Mouse (Mus musculus): ENCODE data around the gene Nfkbib. TPM values are rescaled to one million over a fixed set of nuclear protein-coding genes. Genes with fewer than 3 reads are reported as not detected.

Gene Nfkbib
- polyA plus RNA-seq, 1 experiment = not detected

GRCm38 (mm10) chr7:28780857-28781256, 13.5 kb upstream of the Nfkbib start:
- Histone ChIP-seq H3K4me1 (ENCODE audit: control insufficient read depth, insufficient read depth, low read length) (peaks cover 23% of the 10 kb centered on the region), H3K27ac (ENCODE audit: insufficient read depth, low read depth, low read length) (peak overlapping the region; percentile 12; the same call in 1 of the 2 replicates), H3K4me3 (ENCODE audit: insufficient read depth, low read depth, low read length) (no peak overlapping the region)
- WGBS = 40% methylated on average over 7 of the region's 7 CpGs
- TF ChIP-seq CTCF (IDR thresholded peaks at IDR 0.05; ENCODE audit: insufficient read depth, low read depth, low read length) = no peak
- no peak for TF ChIP-seq POLR2A (IDR thresholded peaks at IDR 0.05; ENCODE audit: insufficient read depth, low read depth, low read length)

GRCm38 (mm10) chr7:28780067-28780658, 12.9 kb upstream of the Nfkbib start:
- H3K4me3 ChIP-seq (ENCODE audit: insufficient read depth, low read depth, low read length) = no peak overlapping the region
- peak overlapping the region; percentile 17; the same call in 1 of the 2 replicates for H3K27ac ChIP-seq (ENCODE audit: insufficient read depth, low read depth, low read length)
- peaks cover 27% of the 10 kb centered on the region for H3K4me1 ChIP-seq (ENCODE audit: control insufficient read depth, insufficient read depth, low read length)
- TF ChIP-seq CTCF (IDR thresholded peaks at IDR 0.05; ENCODE audit: insufficient read depth, low read depth, low read length) (peak; percentile 50), POLR2A (IDR thresholded peaks at IDR 0.05; ENCODE audit: insufficient read depth, low read depth, low read length) (no peak)
- whole genome bisulfite sequencing = 41% methylated on average over 6 of the region's 6 CpGs

- WGBS = 89% methylated on average over 9 of the region's 9 CpGs
- no peak overlapping the region for H3K27ac ChIP-seq (ENCODE audit: insufficient read depth, low read depth, low read length)
- no peak for TF ChIP-seq CTCF (IDR thresholded peaks at IDR 0.05; ENCODE audit: insufficient read depth, low read depth, low read length)
- no peak for TF ChIP-seq POLR2A (IDR thresholded peaks at IDR 0.05; ENCODE audit: insufficient read depth, low read depth, low read length)
- H3K4me1 ChIP-seq (ENCODE audit: control insufficient read depth, insufficient read depth, low read length) = peaks cover 23% of the 10 kb centered on the region
- no peak overlapping the region for H3K4me3 ChIP-seq (ENCODE audit: insufficient read depth, low read depth, low read length)
These were observed 11.5 kb upstream of the Nfkbib start for GRCm38 (mm10) chr7:28778825-28779224.

GRCm38 (mm10) chr7:28775129-28775528, 7.8 kb upstream of the Nfkbib start:
- Histone ChIP-seq H3K4me3 (ENCODE audit: insufficient read depth, low read depth, low read length) (no peak overlapping the region), H3K4me1 (ENCODE audit: control insufficient read depth, insufficient read depth, low read length) (peaks cover 6% of the 10 kb centered on the region), H3K27ac (ENCODE audit: insufficient read depth, low read depth, low read length) (no peak overlapping the region)
- 69% methylated on average over 7 of the region's 7 CpGs for WGBS
- TF ChIP-seq CTCF (IDR thresholded peaks at IDR 0.05; ENCODE audit: insufficient read depth, low read depth, low read length) (no peak), POLR2A (IDR thresholded peaks at IDR 0.05; ENCODE audit: insufficient read depth, low read depth, low read length) (no peak)

- H3K4me3 ChIP-seq (ENCODE audit: insufficient read depth, low read depth, low read length) = no peak overlapping the region
- WGBS = 49% methylated on average over 12 of the region's 12 CpGs
- peaks cover 6% of the 10 kb centered on the region; the same call in 1 of the 2 replicates for H3K4me1 ChIP-seq (ENCODE audit: control insufficient read depth, insufficient read depth, low read length)
- H3K27ac ChIP-seq (ENCODE audit: insufficient read depth, low read depth, low read length) = no peak overlapping the region
- TF ChIP-seq POLR2A (IDR thresholded peaks at IDR 0.05; ENCODE audit: insufficient read depth, low read depth, low read length) (no peak), CTCF (IDR thresholded peaks at IDR 0.05; ENCODE audit: insufficient read depth, low read depth, low read length) (no peak)
These were observed 6.9 kb upstream of the Nfkbib start for GRCm38 (mm10) chr7:28774164-28774563.

GRCm38 (mm10) chr7:28773163-28773562, 5.9 kb upstream of the Nfkbib start:
- Histone ChIP-seq H3K4me1 (ENCODE audit: control insufficient read depth, insufficient read depth, low read length) (peaks cover 6% of the 10 kb centered on the region; the same call in 1 of the 2 replicates), H3K4me3 (ENCODE audit: insufficient read depth, low read depth, low read length) (no peak overlapping the region), H3K27ac (ENCODE audit: insufficient read depth, low read depth, low read length) (no peak overlapping the region)
- TF ChIP-seq POLR2A (IDR thresholded peaks at IDR 0.05; ENCODE audit: insufficient read depth, low read depth, low read length) = no peak
- TF ChIP-seq CTCF (IDR thresholded peaks at IDR 0.05; ENCODE audit: insufficient read depth, low read depth, low read length) = no peak
- WGBS = 84% methylated on average over 3 of the region's 3 CpGs

- H3K4me3 ChIP-seq (ENCODE audit: insufficient read depth, low read depth, low read length) = no peak overlapping the region
- 74% methylated on average over 11 of the region's 11 CpGs for WGBS
- peaks cover 13% of the 10 kb centered on the region for H3K4me1 ChIP-seq (ENCODE audit: control insufficient read depth, insufficient read depth, low read length)
- TF ChIP-seq POLR2A (IDR thresholded peaks at IDR 0.05; ENCODE audit: insufficient read depth, low read depth, low read length) (no peak), CTCF (IDR thresholded peaks at IDR 0.05; ENCODE audit: insufficient read depth, low read depth, low read length) (no peak)
- no peak overlapping the region for H3K27ac ChIP-seq (ENCODE audit: insufficient read depth, low read depth, low read length)
These were observed 4.6 kb upstream of the Nfkbib start for GRCm38 (mm10) chr7:28771867-28772266.

GRCm38 (mm10) chr7:28770309-28770708, 3.0 kb upstream of the Nfkbib start:
- TF ChIP-seq CTCF (IDR thresholded peaks at IDR 0.05; ENCODE audit: insufficient read depth, low read depth, low read length) (no peak), POLR2A (IDR thresholded peaks at IDR 0.05; ENCODE audit: insufficient read depth, low read depth, low read length) (no peak)
- 94% methylated on average over 3 of the region's 3 CpGs for WGBS

GRCm38 (mm10) chr7:28769414-28769958, 2.2 kb upstream of the Nfkbib start:
- Histone ChIP-seq H3K27ac (ENCODE audit: insufficient read depth, low read depth, low read length) (no peak overlapping the region), H3K4me3 (ENCODE audit: insufficient read depth, low read depth, low read length) (no peak overlapping the region), H3K4me1 (ENCODE audit: control insufficient read depth, insufficient read depth, low read length) (peaks cover 11% of the 10 kb centered on the region)
- no peak for TF ChIP-seq CTCF (IDR thresholded peaks at IDR 0.05; ENCODE audit: insufficient read depth, low read depth, low read length)
- TF ChIP-seq POLR2A (IDR thresholded peaks at IDR 0.05; ENCODE audit: insufficient read depth, low read depth, low read length) = no peak
- 89% methylated on average over 9 of the region's 9 CpGs for WGBS

More at GRCm38 (mm10) chr7:28770309-28770708, 3.0 kb upstream of the Nfkbib start:
- H3K4me3 ChIP-seq (ENCODE audit: insufficient read depth, low read depth, low read length) = no peak overlapping the region
- peaks cover 11% of the 10 kb centered on the region for H3K4me1 ChIP-seq (ENCODE audit: control insufficient read depth, insufficient read depth, low read length)
- H3K27ac ChIP-seq (ENCODE audit: insufficient read depth, low read depth, low read length) = no peak overlapping the region

All from olfactory bulb, adult 2 months (tissue).